Mouse (Mus musculus): ENCODE data around the gene Bsg. TPM values are rescaled to one million over a fixed set of nuclear protein-coding genes. Genes with fewer than 3 reads are reported as not detected.
A peak's percentile ranks its signal among the peaks of the same experiment; 100 is the strongest.

The Bsg gene
- total and polyA plus RNA-seq, 3 experiments: 308 to 872 (median 832) TPM

DNA sequence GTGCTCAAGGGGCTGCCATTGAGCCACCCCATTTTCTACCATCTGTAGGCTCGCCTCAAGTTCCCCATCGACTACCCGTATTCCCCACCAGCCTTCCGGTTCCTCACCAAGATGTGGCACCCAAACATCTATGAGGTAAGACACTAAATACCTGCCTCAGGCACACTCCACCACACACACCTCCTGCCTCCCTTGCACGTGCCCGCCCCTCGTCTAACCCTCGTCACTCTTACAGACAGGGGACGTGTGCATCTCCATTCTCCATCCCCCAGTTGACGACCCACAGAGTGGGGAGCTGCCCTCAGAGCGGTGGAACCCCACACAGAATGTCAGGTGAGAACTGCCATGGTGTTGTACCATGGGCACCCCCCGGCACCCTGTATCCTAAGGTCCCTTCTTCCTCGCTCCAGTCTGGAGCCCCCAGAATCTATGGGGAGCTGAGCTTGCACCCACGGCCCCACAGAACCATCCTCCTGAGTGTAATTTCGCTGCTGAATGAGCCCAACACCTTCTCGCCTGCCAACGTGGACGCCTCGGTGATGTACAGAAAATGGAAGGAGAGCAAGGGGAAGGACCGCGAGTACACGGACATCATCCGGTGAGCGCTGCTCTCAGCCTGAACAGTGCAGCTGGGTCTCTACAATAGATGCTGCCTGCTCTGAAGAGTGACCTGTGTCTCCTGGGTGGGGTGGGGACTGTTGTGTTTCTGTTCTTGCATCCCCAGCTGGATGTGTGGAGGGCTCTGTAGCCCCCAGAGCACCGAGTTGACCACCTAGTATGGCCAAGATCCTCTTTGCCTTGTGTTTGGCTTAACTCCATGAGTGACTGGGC is 19.3 kb upstream of the Bsg start:
- no peaks in the 10 kb centered on the region for H3K27me3 ChIP-seq (ENCODE audit: insufficient read depth, low read length)
- peak overlapping the region; percentile 36; the same call in 1 of the 2 replicates for H3K4me3 ChIP-seq (ENCODE audit: low read depth, low read length)
- H3K4me1 ChIP-seq (ENCODE audit: insufficient read depth, low read depth, low read length): peaks cover 62% of the 10 kb centered on the region
- TF ChIP-seq GATA1 (IDR thresholded peaks at IDR 0.05; ENCODE audit: borderline replicate concordance, low read length) (no peak), GATA2 (IDR thresholded peaks at IDR 0.05; ENCODE audit: borderline replicate concordance, low read depth, low read length) (no peak), POLR2AphosphoS5 (IDR thresholded peaks at IDR 0.05; ENCODE audit: insufficient replicate concordance, low read depth, low read length) (no peak)
- peaks cover 71% of the 10 kb centered on the region for H3K36me3 ChIP-seq (replicated peaks)
- DNase-seq (ENCODE audit: low spot score): no peak
- H3K9me3 ChIP-seq (replicated peaks): no peaks in the 10 kb centered on the region
- ATAC-seq (ENCODE audit: extremely low read depth, insufficient number of reproducible peaks, low FRiP score, poor library complexity, severe bottlenecking): no peak

DNA sequence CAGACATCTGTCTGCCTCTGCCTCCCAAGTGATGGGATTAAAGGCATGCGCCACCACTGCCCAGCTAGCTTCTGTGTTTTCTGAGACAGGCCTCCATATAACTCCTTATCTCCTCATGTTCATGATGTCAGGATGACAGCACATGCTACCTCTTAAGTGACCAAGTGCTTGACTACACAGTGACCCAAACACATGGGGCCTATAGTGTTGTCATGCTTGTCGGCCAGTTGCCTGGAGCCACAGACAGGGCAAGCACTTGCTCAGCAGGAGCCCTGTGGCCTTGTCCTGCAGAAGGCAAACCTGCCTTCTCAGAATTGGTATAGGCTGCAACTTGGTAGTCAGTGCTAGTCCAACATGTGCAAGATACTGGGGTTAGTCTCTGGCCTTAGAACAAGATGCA is 18.1 kb upstream of the Bsg start:
- Histone ChIP-seq H3K4me1 (ENCODE audit: insufficient read depth, low read depth, low read length) (peaks cover 50% of the 10 kb centered on the region), H3K36me3 (replicated peaks) (peaks cover 77% of the 10 kb centered on the region)

DNA sequence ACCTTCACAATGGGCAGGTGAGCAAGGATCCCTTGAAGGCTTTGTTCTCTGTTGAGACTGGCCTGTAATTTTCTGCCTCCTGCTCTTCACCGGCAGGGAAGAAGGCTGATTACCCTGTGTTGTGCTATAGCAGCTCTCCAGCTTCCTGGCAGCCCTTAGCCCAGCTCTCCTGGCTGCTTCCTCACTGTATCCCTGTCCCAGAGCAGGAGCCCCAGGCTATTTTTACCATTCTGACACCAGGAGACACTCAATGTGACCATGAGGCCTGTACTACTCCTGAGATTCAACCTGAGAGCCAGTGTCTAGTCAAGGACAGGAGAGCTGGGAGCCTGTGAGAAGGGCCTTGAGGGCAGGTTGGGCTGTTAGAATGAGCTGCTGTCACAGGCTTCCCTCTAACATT is 17.6 kb upstream of the Bsg start:
- H3K27me3 ChIP-seq (ENCODE audit: insufficient read depth, low read length): no peaks in the 10 kb centered on the region
- ATAC-seq (ENCODE audit: extremely low read depth, insufficient number of reproducible peaks, low FRiP score, poor library complexity, severe bottlenecking) (no peak), DNase-seq (ENCODE audit: low spot score) (no peak)
- TF ChIP-seq GATA2 (IDR thresholded peaks at IDR 0.05; ENCODE audit: borderline replicate concordance, low read depth, low read length) (no peak), CTCF (IDR thresholded peaks at IDR 0.05; ENCODE audit: low read depth, low read length) (no peak), GATA1 (IDR thresholded peaks at IDR 0.05; ENCODE audit: borderline replicate concordance, low read length) (no peak), POLR2AphosphoS5 (IDR thresholded peaks at IDR 0.05; ENCODE audit: insufficient replicate concordance, low read depth, low read length) (no peak), TAL1 (conservative IDR thresholded peaks at IDR 0.05; ENCODE audit: low read depth, low read length) (no peak)
- H3K4me3 ChIP-seq (ENCODE audit: low read depth, low read length): no peak overlapping the region
- H3K36me3 ChIP-seq (replicated peaks): peaks cover 77% of the 10 kb centered on the region
- H3K4me1 ChIP-seq (ENCODE audit: insufficient read depth, low read depth, low read length): peaks cover 47% of the 10 kb centered on the region
- no peaks in the 10 kb centered on the region for H3K9me3 ChIP-seq (replicated peaks)

More for the DNA sequence above, 18.1 kb upstream of the Bsg start:
- H3K9me3 ChIP-seq (replicated peaks): no peaks in the 10 kb centered on the region
- TF ChIP-seq POLR2AphosphoS5 (IDR thresholded peaks at IDR 0.05; ENCODE audit: insufficient replicate concordance, low read depth, low read length) (no peak), GATA1 (IDR thresholded peaks at IDR 0.05; ENCODE audit: borderline replicate concordance, low read length) (no peak), GATA2 (IDR thresholded peaks at IDR 0.05; ENCODE audit: borderline replicate concordance, low read depth, low read length) (no peak)
- ATAC-seq (ENCODE audit: extremely low read depth, insufficient number of reproducible peaks, low FRiP score, poor library complexity, severe bottlenecking) (no peak), DNase-seq (ENCODE audit: low spot score) (no peak)
- H3K27me3 ChIP-seq (ENCODE audit: insufficient read depth, low read length): no peaks in the 10 kb centered on the region
- H3K4me3 ChIP-seq (ENCODE audit: low read depth, low read length): no peak overlapping the region

DNA sequence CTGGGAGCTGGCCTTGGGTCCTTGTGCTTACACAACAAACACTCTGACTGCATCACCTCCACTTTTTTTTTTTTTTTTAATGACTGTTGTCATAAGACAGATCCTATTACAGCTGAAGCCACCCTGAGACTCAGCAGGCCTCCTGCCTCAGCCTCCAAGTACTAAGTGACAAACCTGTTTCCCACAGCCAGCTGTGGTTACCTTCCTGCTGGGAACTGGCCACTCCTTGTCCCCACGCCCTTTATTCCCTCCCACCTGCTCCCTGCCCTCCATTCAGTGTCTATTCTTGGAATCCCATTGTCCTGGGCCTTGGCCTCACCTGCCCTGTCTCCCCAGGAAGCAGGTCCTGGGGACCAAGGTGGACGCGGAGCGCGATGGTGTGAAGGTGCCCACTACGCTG is 16.8 kb upstream of the Bsg start:
- Histone ChIP-seq H3K27me3 (ENCODE audit: insufficient read depth, low read length) (no peaks in the 10 kb centered on the region), H3K36me3 (replicated peaks) (peaks cover 81% of the 10 kb centered on the region), H3K4me1 (ENCODE audit: insufficient read depth, low read depth, low read length) (peaks cover 47% of the 10 kb centered on the region), H3K4me3 (ENCODE audit: low read depth, low read length) (no peak overlapping the region), H3K9me3 (replicated peaks) (peaks cover 6% of the 10 kb centered on the region)
- DNase-seq (ENCODE audit: low spot score) (no peak), ATAC-seq (ENCODE audit: extremely low read depth, insufficient number of reproducible peaks, low FRiP score, poor library complexity, severe bottlenecking) (no peak)
- TF ChIP-seq CTCF (IDR thresholded peaks at IDR 0.05; ENCODE audit: low read depth, low read length): no peak
- TF ChIP-seq GATA1 (IDR thresholded peaks at IDR 0.05; ENCODE audit: borderline replicate concordance, low read length): no peak
- TF ChIP-seq GATA2 (IDR thresholded peaks at IDR 0.05; ENCODE audit: borderline replicate concordance, low read depth, low read length): no peak
- TF ChIP-seq TAL1 (conservative IDR thresholded peaks at IDR 0.05; ENCODE audit: low read depth, low read length): no peak
- TF ChIP-seq POLR2AphosphoS5 (IDR thresholded peaks at IDR 0.05; ENCODE audit: insufficient replicate concordance, low read depth, low read length): no peak

DNA sequence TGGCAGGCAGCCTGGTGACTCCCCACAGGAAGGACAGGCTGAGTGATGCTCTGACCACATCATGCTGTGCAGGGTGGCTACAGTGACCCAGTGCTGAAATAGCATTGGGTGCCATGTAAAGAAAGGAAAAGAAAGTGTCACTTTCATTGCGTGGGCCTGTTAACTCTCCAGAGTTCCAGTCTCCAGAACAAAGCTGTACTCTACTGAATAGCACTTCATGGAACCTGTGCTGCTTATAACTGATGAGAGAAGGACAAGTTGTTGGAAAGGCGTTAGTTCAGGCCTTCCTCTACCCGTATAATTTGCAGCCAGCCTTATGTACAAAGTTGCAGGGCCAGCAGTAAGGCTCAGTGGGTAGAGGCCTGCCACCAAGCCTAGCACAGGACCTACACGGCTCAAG is 15.6 kb upstream of the Bsg start, which contains the start of gene Gzmm:
Gzmm (plus strand) TSS at position 301 of the 400 bp plus-strand sequence.
- ATAC-seq (ENCODE audit: extremely low read depth, insufficient number of reproducible peaks, low FRiP score, poor library complexity, severe bottlenecking) (no peak), DNase-seq (ENCODE audit: low spot score) (no peak)
- Histone ChIP-seq H3K4me1 (ENCODE audit: insufficient read depth, low read depth, low read length) (peaks cover 41% of the 10 kb centered on the region), H3K36me3 (replicated peaks) (peaks cover 74% of the 10 kb centered on the region), H3K27me3 (ENCODE audit: insufficient read depth, low read length) (no peaks in the 10 kb centered on the region), H3K9me3 (replicated peaks) (peaks cover 6% of the 10 kb centered on the region), H3K4me3 (ENCODE audit: low read depth, low read length) (no peak within 1 kb of the TSS)
- TF ChIP-seq POLR2AphosphoS5 (IDR thresholded peaks at IDR 0.05; ENCODE audit: insufficient replicate concordance, low read depth, low read length): no peak; the same call in 1 of the 2 replicates
- TF ChIP-seq GATA2 (IDR thresholded peaks at IDR 0.05; ENCODE audit: borderline replicate concordance, low read depth, low read length): no peak
- TF ChIP-seq TAL1 (conservative IDR thresholded peaks at IDR 0.05; ENCODE audit: low read depth, low read length): no peak
- TF ChIP-seq CTCF (IDR thresholded peaks at IDR 0.05; ENCODE audit: low read depth, low read length): no peak
- no peak for TF ChIP-seq GATA1 (IDR thresholded peaks at IDR 0.05; ENCODE audit: borderline replicate concordance, low read length)

DNA sequence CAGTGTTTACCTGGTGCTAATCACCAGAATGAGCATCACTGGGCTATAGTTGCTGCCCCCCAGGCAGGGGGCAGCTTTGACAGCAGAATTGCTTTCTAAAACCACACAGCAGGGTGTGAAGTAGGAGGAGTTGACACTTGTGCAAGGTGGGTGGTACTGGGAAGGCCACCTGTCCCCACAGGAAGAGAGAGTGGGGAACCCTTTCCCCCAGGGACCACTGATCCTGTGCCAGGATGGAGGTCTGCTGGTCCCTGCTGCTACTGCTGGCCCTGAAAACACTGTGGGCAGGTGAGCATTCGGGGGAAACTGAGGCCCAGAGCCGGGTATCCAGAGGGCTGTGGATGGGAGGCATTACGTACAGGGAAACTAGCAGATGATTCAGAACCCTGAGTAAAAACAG is 15.1 kb upstream of the Bsg start:
- Histone ChIP-seq H3K27me3 (ENCODE audit: insufficient read depth, low read length) (no peaks in the 10 kb centered on the region), H3K4me3 (ENCODE audit: low read depth, low read length) (no peak overlapping the region), H3K9me3 (replicated peaks) (peaks cover 6% of the 10 kb centered on the region), H3K36me3 (replicated peaks) (peaks cover 70% of the 10 kb centered on the region), H3K4me1 (ENCODE audit: insufficient read depth, low read depth, low read length) (peaks cover 37% of the 10 kb centered on the region)
- DNase-seq (ENCODE audit: low spot score): no peak
- ATAC-seq (ENCODE audit: extremely low read depth, insufficient number of reproducible peaks, low FRiP score, poor library complexity, severe bottlenecking): no peak
- TF ChIP-seq TAL1 (conservative IDR thresholded peaks at IDR 0.05; ENCODE audit: low read depth, low read length) (no peak), POLR2AphosphoS5 (IDR thresholded peaks at IDR 0.05; ENCODE audit: insufficient replicate concordance, low read depth, low read length) (peak; percentile 71), CTCF (IDR thresholded peaks at IDR 0.05; ENCODE audit: low read depth, low read length) (no peak)
